Mouse (Mus musculus) macrophage (primary cell): ENCODE results near the gene Hist1h1c. TPM values are rescaled to one million over a fixed set of nuclear protein-coding genes. Genes with fewer than 3 reads are reported as not detected.
A peak's percentile ranks its signal among the peaks of the same experiment; 100 is the strongest.
"Not testable (repeated sequence)": the region's sequence is repeated elsewhere in the genome, so short reads cannot be mapped to it uniquely, and the experiment has no call there.

ENCODE experiments used
- H3K27ac ChIP-seq: fragments of 350-480 bp; formaldehyde crosslinking; 2 replicates; pipeline ENCODE4 v1.9.0; 2021
- H3K36me3 ChIP-seq: fragments of 350-480 bp; formaldehyde crosslinking; 2 replicates; pipeline ENCODE4 v1.9.0; 2021; ENCODE audit errors: inconsistent target
- H3K4me3 ChIP-seq: fragments of 350-480 bp; formaldehyde crosslinking; 2 replicates; pipeline ENCODE4 v1.9.0; 2021; ENCODE audit errors: inconsistent target
- H3K79me2 ChIP-seq: fragments of 350-480 bp; formaldehyde crosslinking; 2 replicates; pipeline ENCODE4 v1.9.0; 2021; ENCODE audit errors: inconsistent target
- WGBS: methylation state at CpG from one replicate; pipeline ENCODE4 v1.1.7; 2026; ENCODE audit warnings: inconsistent platforms; ENCODE audit not compliant: missing documents; 5-methylcytosine and 5-hydroxymethylcytosine counted together
- polyA plus RNA-seq: library from polyadenylated mRNA; stranded (reverse); fragments of 250-400 nt; gene quantifications from 3 replicates; pipeline ENCODE4 v1.2.4, GENCODE M21; 2018; ENCODE audit warnings: inconsistent platforms
- total RNA-seq, 78 experiments: library from RNA; depleted of rRNA; stranded (reverse); fragments of 250-400 nt; gene quantifications; 1 replicate in 9 of 78; 2 replicates in 24 of 78; 3 replicates in 43 of 78; 4 replicates in 2 of 78; pipeline ENCODE4 v1.2.4; 2018; ENCODE audit warnings: inconsistent platforms in 56 of 78

The Hist1h1c gene
- total RNA-seq (2018; cell fraction: chromatin; rRNA removed), result 100 to 1,000 TPM in 1 of 26 experiments, 10 to 100 TPM in 11, 1 to 10 TPM in 14; 2.2 to 114 (median 8.5) TPM
- 100 to 1,000 TPM in 19 of 26 experiments, 10 to 100 TPM in 7; 65.0 to 223 (median 125) TPM for total RNA-seq (2018; cell fraction: cytosol; rRNA removed)
- total RNA-seq (2018; cell fraction: nucleus; rRNA removed), result 100 to 1,000 TPM in 2 of 26 experiments, 10 to 100 TPM in 24; 15.9 to 230 (median 37.1) TPM
- polyA plus RNA-seq, result 72.8 to 156 TPM (median 87.8 TPM) in 3 replicates

GRCm38 (mm10) chr13:23738677-23739068, at the start of gene Hist1h1c:
Hist1h1c (plus strand) TSS chr13:23738808.
- Histone ChIP-seq H3K36me3 (no peaks in the 10 kb centered on the region), H3K4me3 (peak within 1 kb of the TSS; percentile 60), H3K27ac (peak within 1 kb of the TSS; percentile 90), H3K79me2 (no peaks in the 10 kb centered on the region)
- WGBS, result 1% methylated on average over 16 of the region's 38 CpGs

- H3K36me3 ChIP-seq, result no peaks in the 10 kb centered on the region
- WGBS, result 91% methylated on average over 1 of the region's 2 CpGs
- no peak overlapping the region for H3K27ac ChIP-seq
- H3K79me2 ChIP-seq, result peaks cover 56% of the 10 kb centered on the region; the same call in 1 of the 2 replicates
- H3K4me3 ChIP-seq, result no peak overlapping the region
Observed at GRCm38 (mm10) chr13:23688956-23689355, 49.7 kb upstream of the Hist1h1c start.

- no peak overlapping the region for H3K4me3 ChIP-seq
- H3K36me3 ChIP-seq, result no peaks in the 10 kb centered on the region
- peaks cover 56% of the 10 kb centered on the region; the same call in 1 of the 2 replicates for H3K79me2 ChIP-seq
- 92% methylated on average over 2 of the region's 2 CpGs for WGBS
- no peak overlapping the region for H3K27ac ChIP-seq
Observed at GRCm38 (mm10) chr13:23689459-23689858, 49.1 kb upstream of the Hist1h1c start.

GRCm38 (mm10) chr13:23693856-23694440, 44.7 kb upstream of the Hist1h1c start:
- peaks cover 17% of the 10 kb centered on the region; the same call in 1 of the 2 replicates for H3K79me2 ChIP-seq
- no peaks in the 10 kb centered on the region for H3K36me3 ChIP-seq
- 96% methylated on average over 6 of the region's 6 CpGs for WGBS
- no peak overlapping the region for H3K4me3 ChIP-seq
- no peak overlapping the region for H3K27ac ChIP-seq

GRCm38 (mm10) chr13:23694956-23695355, 43.7 kb upstream of the Hist1h1c start:
- 92% methylated on average over 9 of the region's 9 CpGs for WGBS
- Histone ChIP-seq H3K79me2 (peaks cover 8% of the 10 kb centered on the region; the same call in 1 of the 2 replicates), H3K36me3 (no peaks in the 10 kb centered on the region), H3K4me3 (no peak overlapping the region), H3K27ac (no peak overlapping the region)

- WGBS, result 74% methylated on average over 11 of the region's 13 CpGs
- Histone ChIP-seq H3K4me3 (no peak within 1 kb of the TSS), H3K79me2 (peaks cover 5% of the 10 kb centered on the region; the same call in 1 of the 2 replicates), H3K36me3 (no peaks in the 10 kb centered on the region), H3K27ac (no peak within 1 kb of the TSS)
Observed at GRCm38 (mm10) chr13:23695514-23695913, 43.1 kb upstream of the Hist1h1c start, which contains the start of gene Hist1h1t. Hist1h1t (plus strand) TSS chr13:23695814.

GRCm38 (mm10) chr13:23696061-23696474, 42.5 kb upstream of the Hist1h1c start:
- H3K36me3 ChIP-seq, result no peaks in the 10 kb centered on the region
- H3K79me2 ChIP-seq, result no peaks in the 10 kb centered on the region; the same call in 1 of the 2 replicates
- H3K27ac ChIP-seq, result no peak overlapping the region
- 61% methylated on average over 15 of the region's 15 CpGs for WGBS
- no peak overlapping the region for H3K4me3 ChIP-seq

GRCm38 (mm10) chr13:23697491-23698299, 40.9 kb upstream of the Hist1h1c start:
- H3K36me3 ChIP-seq, result no peaks in the 10 kb centered on the region

GRCm38 (mm10) chr13:23698300-23698693, 40.3 kb upstream of the Hist1h1c start, which contains the start of gene Hist1h4c:
Hist1h4c (minus strand) TSS chr13:23698454.
- Histone ChIP-seq H3K27ac (peak within 1 kb of the TSS; percentile 41), H3K36me3 (no peaks in the 10 kb centered on the region), H3K4me3 (peak within 1 kb of the TSS; percentile 12; the same call in 1 of the 2 replicates), H3K79me2 (no peaks in the 10 kb centered on the region)
- WGBS, result 0% methylated on average over 14 of the region's 22 CpGs

More at GRCm38 (mm10) chr13:23697491-23698299, 40.9 kb upstream of the Hist1h1c start:
- no peaks in the 10 kb centered on the region for H3K79me2 ChIP-seq
- H3K27ac ChIP-seq, result peak overlapping the region; percentile 41
- WGBS, result under 1% methylated on average over 13 of the region's 32 CpGs
- peak overlapping the region; percentile 12; the same call in 1 of the 2 replicates for H3K4me3 ChIP-seq

GRCm38 (mm10) chr13:23698996-23699395, 39.6 kb upstream of the Hist1h1c start:
- H3K4me3 ChIP-seq, result no peak overlapping the region
- 84% methylated on average over 6 of the region's 6 CpGs for WGBS
- 0 out of 2 replicates have a peak, but pooled peaks cover under 1% of the 10 kb centered on the region for H3K36me3 ChIP-seq
- peak overlapping the region; percentile 32 for H3K27ac ChIP-seq
- H3K79me2 ChIP-seq, result no peaks in the 10 kb centered on the region

- Histone ChIP-seq H3K79me2 (no peaks in the 10 kb centered on the region), H3K36me3 (0 out of 2 replicates have a peak, but pooled peaks cover 5% of the 10 kb centered on the region), H3K27ac (no peak overlapping the region), H3K4me3 (no peak overlapping the region)
- 70% methylated on average over 3 of the region's 3 CpGs for WGBS
Observed at GRCm38 (mm10) chr13:23699767-23700166, 38.8 kb upstream of the Hist1h1c start.

GRCm38 (mm10) chr13:23700786-23701520, 37.7 kb upstream of the Hist1h1c start:
- Histone ChIP-seq H3K27ac (peak overlapping the region; percentile 55), H3K36me3 (0 out of 2 replicates have a peak, but pooled peaks cover 5% of the 10 kb centered on the region), H3K4me3 (no peak overlapping the region), H3K79me2 (no peaks in the 10 kb centered on the region)
- 1% methylated on average over 8 of the region's 8 CpGs for WGBS

- Histone ChIP-seq H3K79me2 (no peaks in the 10 kb centered on the region), H3K36me3 (0 out of 2 replicates have a peak, but pooled peaks cover 5% of the 10 kb centered on the region), H3K4me3 (no peak overlapping the region), H3K27ac (peak overlapping the region; percentile 38)
- WGBS, result 54% methylated on average over 3 of the region's 4 CpGs
Observed at GRCm38 (mm10) chr13:23702220-23702619, 36.4 kb upstream of the Hist1h1c start.

GRCm38 (mm10) chr13:23702801-23703200, 35.8 kb upstream of the Hist1h1c start:
- H3K79me2 ChIP-seq, H3K36me3 ChIP-seq, H3K4me3 ChIP-seq: not testable (repeated sequence)
- WGBS, result 29% methylated on average over 1 of the region's 2 CpGs
- H3K27ac ChIP-seq, result peak overlapping the region; percentile 38; the same call in 1 of the 2 replicates
